Mouse (Mus musculus) retina, adult 2 months (tissue): ENCODE measurements around the gene Afmid.
"Not testable (repeated sequence)": the region's sequence is repeated elsewhere in the genome, so short reads cannot be mapped to it uniquely, and the experiment has no call there.

Experiments
- DNase-seq: peaks from one replicate; pipeline ENCODE4 v3.0.0-alpha.2; 2012; ENCODE audit warnings: low read depth, low spot score

Gene Afmid

DNA sequence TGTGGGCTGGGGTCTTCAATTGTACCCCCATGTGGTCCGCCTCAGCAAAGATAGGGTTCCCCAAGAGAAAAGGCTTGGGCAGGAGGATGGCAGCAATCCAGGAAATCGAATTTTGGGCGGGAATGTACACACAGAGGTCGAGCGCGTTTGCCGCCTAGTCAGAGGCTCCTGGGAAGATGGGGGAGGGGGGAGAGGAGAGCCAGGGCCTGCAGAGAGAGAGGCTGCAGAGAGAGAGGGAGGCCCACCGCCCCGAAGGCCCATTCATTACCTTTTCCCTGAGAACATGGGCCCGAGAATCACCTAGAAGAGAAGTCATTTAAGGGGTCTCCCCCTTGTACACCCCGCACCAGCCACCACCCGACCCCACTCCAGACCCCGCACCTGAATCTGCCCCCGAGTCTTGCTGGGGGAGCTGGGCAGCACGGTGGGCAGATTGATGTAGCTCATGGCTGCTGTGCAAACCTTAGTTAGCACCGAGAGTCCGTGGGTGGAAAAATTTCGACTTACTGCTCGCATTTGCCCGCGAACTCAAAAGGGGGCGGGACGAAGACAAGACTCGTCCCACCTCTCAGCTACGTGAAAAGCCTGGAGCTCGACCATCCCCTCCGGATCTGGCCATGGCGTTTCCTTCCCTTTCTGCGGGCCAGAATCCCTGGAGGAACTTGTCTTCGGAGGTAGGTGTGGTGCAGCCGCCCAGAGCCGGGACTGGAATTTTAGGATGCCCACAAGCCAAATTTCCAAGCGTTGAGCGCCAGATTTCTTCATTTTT lies at the start of gene Afmid, which contains the start of gene Tk1:
Gene Afmid, plus strand, starts transcription at position 592 of the 769 bp plus-strand sequence.
Gene Tk1, minus strand, starts transcription at position 760 of the 769 bp plus-strand sequence.
- no peak for DNase-seq

DNA sequence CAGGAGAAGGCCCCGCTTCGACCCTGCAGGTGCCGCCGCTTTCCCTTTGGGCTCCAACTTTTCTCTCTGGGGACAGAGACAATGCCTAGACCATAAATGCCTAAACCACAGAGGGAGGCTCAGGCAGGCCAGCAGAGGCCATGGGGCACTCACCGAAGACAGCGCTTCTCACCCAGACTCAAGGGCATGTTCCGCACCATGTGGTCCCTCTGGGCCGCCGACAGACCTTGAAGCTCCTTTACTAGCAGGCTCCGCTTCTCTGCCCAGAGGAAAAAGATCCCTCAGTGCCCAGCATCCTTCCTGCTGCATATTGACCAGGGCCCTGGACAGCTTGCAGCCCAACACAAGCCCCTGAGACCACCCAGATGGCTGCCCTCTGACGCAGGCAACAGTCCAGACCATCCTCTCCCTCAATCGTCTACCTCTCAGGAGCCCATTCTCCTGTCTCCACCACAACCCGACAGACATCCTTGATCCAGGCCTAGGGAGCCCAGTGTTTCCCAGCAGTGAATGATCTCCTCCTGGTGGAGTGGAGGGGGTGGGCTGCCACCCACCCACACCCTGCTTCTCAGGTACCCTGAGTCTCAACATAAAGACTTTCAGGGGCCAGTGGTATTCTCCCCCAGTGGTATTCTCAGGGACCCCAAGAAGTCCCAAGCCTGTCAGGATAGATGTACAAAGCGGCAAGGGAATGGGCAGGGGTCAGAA lies 49.5 kb upstream of the Afmid start:
- no peak for DNase-seq

DNA sequence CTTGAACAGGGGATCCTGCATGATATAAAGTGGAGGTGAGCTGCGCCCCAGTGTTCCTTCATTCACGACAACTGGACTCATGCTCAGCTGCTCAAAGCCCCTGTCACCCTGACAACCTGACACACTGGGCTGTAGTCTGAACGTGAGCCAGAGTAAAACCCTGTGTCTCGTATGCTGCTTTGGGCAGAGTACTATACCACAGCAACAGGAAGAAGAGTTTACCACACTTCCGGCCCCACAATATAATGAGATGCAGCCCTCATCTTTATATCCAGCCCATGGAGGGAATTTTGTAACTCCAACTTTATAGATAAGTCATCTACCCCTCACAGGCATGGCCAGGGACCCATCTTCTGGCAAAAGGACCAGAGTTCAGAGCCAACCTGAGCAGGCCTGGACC lies 48.6 kb upstream of the Afmid start:
- no peak for DNase-seq

GRCm38 (mm10) chr11:117778031-117778430 lies 47.7 kb upstream of the Afmid start:
- DNase-seq = no peak

DNA sequence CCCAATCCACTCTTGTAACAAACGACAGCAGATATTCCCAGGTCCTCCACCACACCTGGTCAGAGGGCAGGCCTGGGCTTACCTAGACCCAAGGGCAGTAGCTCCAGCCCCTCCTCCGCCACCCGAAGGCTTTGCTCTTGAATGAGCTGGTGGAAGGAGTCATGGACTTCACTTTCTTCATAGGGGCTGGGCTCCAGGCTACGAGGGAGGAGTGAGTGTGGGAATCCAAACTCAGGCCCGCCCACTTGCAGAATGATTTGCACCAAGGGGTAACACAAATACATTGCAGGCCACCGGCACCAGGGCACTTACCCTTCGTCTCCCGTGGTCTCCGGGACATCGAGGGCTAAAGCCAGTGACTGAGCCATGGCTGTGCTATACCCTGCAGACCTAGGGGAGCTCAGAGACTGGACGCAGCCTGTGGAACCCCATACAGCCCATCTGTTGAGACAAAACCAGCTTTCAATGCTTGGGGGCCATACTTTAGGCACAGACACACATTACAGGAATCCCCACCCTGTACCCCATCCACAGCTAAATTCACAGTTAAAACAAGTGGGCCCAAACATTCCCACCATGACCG lies 46.8 kb upstream of the Afmid start:
- no peak for DNase-seq

DNA sequence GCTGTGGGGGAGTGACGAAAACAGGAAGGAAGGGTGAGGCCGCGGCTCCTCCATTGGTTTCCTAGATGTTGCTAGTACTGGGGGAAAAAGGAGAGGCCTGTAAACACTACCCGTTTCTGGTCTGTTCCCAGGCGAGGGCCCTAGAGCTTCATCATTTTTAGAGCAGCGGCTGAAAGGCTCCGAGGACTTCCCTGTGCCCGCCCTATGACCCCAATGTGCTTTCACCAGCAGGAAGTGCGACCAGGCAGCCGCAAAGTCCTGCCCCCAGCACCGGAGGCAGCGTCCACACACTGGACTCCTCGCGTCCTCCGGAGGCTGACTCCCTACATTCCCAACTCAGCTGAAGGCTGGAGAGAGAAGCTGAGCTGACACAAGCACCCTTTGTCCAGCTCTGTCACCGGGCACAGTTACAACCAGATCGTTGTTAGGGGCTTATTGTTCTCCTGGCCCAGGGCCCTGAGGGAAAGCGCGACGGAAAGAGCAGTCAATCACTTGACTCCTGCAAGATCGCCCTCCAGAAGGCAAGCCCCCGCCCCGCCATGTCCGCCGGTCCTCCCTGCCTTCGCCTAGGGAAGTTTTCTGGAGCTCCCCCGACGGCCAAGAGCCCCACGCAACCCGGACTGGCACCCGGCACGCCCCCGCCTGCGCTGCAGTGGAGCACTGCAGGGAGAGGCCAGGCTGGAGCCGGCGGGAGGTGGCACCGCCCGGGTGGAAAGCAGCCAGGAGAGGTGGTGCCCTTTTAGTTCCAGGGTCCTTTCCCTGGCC lies 46.1 kb upstream of the Afmid start:
- DNase-seq = no peak

GRCm38 (mm10) chr11:117780199-117780515 lies 45.6 kb upstream of the Afmid start:
- DNase-seq = no peak

- no peak for DNase-seq
Measured at GRCm38 (mm10) chr11:117780582-117781111, 45.1 kb upstream of the Afmid start.

DNA sequence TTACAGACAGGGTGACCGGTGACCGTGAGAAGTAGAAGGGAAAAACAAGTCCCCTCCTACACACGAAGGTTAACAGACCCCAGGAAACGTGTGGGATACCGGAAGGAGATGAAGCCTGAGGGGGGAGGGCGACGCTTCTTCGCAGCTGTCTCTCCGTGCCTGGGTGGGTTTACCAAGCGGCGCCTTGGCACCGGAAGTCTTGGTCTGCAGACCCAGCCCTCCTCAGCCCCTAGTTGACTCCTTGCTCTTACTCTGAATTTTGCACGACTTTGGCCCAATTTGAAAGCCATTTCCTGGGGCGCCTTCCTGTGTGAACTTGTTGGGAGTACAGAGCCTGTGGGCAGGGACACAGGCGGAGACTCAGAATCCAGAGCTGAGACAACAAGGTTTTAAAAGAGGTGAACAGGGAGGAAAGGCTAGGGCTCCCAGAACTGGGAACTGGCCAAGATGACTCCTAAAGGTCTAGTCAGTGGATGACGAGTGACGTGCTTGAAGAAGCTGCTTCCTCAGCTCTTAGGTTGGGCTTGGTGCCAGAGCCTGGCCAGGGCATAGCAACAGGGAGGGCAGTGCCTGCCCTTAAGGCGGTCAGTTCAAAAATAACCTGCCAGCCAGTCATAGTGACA lies 44.4 kb upstream of the Afmid start:
- no peak for DNase-seq

GRCm38 (mm10) chr11:117781993-117782704 lies 43.6 kb upstream of the Afmid start, which contains the start of the genes Tmc8 and Tmc6:
Tmc8 (plus strand) TSS chr11:117782076.
Tmc6 (minus strand) TSS chr11:117782198.
- DNase-seq = no peak

DNA sequence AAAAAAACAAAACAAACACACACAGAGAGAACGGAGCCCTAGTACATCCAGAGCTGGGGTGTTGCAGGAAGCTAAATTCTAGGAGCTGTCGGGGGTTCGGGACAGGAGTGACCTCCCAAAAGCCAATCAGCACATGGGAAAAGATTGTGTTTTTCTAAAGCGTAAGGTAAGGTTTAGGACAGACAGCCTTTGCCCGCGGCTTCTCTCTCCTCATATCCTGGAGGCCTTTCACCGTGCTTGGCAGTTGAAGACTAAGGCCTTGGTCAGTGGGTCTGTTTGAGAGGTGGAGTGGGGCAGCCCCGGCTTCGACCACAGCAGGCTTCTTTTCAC lies 43.1 kb upstream of the Afmid start:
- no peak for DNase-seq

DNA sequence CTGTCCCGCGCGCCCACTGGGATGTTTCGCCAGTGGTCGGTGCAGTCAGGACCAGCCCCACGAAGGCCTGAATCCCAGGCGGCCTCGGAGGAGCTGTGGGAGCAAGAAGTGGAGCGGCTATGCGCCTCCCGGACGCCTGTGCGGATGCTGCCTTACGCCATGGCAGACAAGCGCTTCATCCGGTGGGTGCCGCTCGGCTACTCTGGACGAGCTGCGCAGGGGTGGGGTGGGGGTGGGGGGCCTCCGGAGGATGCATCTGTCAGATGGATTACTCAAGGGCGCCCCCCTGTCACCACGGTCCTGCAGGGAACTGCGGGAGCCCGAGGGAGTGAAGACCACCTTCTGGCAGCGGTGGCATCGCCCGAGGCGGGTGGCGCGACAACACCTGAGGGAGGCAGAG lies 42.6 kb upstream of the Afmid start:
- DNase-seq = no peak

GRCm38 (mm10) chr11:117783683-117784309 lies 41.9 kb upstream of the Afmid start:
- no peak for DNase-seq

DNA sequence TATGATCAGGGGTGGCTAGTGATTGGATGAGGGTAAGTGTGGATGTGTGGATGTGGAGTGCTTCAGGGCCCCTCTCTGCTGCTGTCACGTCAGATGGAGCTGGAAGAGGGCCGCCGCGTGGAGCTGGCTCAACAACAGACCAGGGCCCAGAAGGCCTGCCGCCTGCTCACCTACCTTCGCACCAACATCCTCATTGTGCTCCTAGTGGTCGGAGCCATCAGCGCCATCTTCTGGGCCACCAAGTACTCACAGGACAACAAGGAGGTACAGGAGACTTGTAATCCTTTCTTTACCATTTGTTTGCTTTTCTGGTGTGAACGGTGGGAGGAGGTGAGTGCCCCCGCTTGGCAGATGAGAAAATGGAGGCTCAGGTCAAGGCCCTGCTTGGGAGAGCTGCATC lies 39.4 kb upstream of the Afmid start:
- DNase-seq = no peak

- DNase-seq = not testable (repeated sequence)
Measured at GRCm38 (mm10) chr11:117788481-117788880, 37.2 kb upstream of the Afmid start.

DNA sequence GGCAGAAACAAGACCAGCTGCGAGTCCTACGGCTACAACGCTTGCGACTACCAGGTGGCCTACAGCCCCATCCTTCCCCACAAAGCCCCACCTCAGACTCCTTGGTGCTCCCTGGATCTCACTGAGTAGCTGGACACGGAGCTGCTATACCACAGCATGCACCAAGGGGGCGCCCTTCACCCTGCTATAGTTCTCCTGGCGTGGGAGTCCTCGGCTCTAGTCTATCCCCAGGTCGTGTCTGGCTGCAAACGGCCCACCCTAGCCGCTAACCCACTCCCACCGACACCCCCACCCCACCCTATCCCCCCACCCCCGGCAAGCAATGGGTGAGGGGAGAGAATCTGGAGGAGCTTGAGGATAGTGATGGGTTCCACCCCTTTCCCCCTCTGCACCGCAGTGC lies 35.4 kb upstream of the Afmid start:
- no peak for DNase-seq

- DNase-seq = no peak
Measured at GRCm38 (mm10) chr11:117790703-117791440, 34.9 kb upstream of the Afmid start.

- DNase-seq = no peak
Measured at GRCm38 (mm10) chr11:117791441-117791761, 34.3 kb upstream of the Afmid start.

DNA sequence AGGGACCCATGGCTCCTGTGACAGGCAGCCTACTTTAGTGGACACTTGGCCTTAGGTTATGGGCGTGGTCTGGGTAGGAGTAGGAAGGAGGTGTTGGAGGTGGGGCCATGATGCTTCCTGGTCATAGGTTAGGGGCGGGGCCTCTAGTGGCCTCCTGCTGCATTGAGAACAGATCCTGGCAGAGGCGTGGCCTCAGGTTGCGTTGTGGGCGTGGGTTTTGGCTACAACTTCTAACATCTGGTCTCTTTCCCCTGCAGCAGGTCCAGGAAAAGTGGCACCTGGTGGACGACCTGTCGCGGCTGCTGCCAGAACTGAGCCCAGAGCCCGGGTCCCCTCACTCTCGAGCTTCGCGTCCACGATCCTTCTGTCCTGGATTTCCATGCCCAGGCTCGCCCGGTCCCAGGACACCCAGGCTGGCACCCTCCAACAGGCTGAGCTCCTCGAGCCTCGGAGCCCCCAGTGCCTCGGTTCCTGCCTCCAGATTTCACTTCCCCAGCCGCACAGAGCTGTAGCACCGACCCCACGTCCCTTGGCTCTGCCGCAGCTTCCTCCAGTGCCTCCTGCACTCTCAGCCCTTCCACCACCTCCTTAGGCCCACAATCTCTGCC lies 33.3 kb upstream of the Afmid start:
- no peak for DNase-seq
